Mouse (Mus musculus): Measurements from ENCODE around the gene Lamb1. TPM values are rescaled to one million over a fixed set of nuclear protein-coding genes. Genes with fewer than 3 reads are reported as not detected.
A peak's percentile ranks its signal among the peaks of the same experiment; 100 is the strongest.

The Lamb1 gene
- polyA plus RNA-seq, 1 experiment from 2014 or later: 61.9 TPM

DNA sequence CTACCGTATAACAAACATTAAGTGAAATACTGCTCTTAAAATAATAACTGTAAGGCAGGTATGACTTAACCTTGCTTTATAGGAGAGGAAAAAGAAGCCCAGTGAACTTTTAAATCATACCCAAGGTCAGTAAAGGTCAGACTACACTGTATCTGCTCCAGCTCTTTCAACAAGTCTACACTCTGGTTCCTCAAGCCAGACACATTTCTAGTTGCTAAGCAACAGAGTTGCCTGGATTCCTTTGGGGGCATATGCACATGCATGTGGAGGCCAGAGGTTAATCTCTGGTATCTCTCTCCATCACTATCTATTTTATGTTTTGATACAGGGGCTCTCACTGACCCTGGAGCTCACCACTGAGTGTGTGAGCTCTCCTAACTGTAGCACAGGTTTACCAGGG lies 104.1 kb downstream of the Lamb1 start:
- no peaks in the 10 kb centered on the region for H3K36me3 ChIP-seq
- no peak overlapping the region for H3K27ac ChIP-seq
- H3K9me3 ChIP-seq: no peaks in the 10 kb centered on the region
- H3K4me2 ChIP-seq: no peak overlapping the region
- H3K9ac ChIP-seq: no peak overlapping the region
- 91% methylated on average over 1 of the region's 1 CpGs for WGBS
- H3K27me3 ChIP-seq: no peaks in the 10 kb centered on the region
- no peaks in the 10 kb centered on the region for H3K4me1 ChIP-seq
- ATAC-seq (ENCODE audit: insufficient number of reproducible peaks, insufficient read depth, low FRiP score, low TSS enrichment, low read depth): no peak
- no peak overlapping the region for H3K4me3 ChIP-seq

- Histone ChIP-seq H3K36me3 (no peaks in the 10 kb centered on the region), H3K4me3 (no peak overlapping the region), H3K4me2 (no peak overlapping the region), H3K9ac (no peak overlapping the region), H3K27me3 (no peaks in the 10 kb centered on the region), H3K27ac (no peak overlapping the region), H3K4me1 (0 out of 2 replicates have a peak, but pooled peaks cover 1% of the 10 kb centered on the region), H3K9me3 (no peaks in the 10 kb centered on the region)
- no peak for ATAC-seq (ENCODE audit: insufficient number of reproducible peaks, insufficient read depth, low FRiP score, low TSS enrichment, low read depth)
- WGBS: 83% methylated on average over 7 of the region's 7 CpGs
Measured at GRCm38 (mm10) chr12:31369656-31370055, 104.6 kb downstream of the Lamb1 start.

- Histone ChIP-seq H3K4me1 (peaks cover 18% of the 10 kb centered on the region), H3K4me2 (peak overlapping the region; percentile 39), H3K27me3 (no peaks in the 10 kb centered on the region), H3K27ac (no peak overlapping the region), H3K36me3 (no peaks in the 10 kb centered on the region), H3K4me3 (no peak overlapping the region), H3K9ac (no peak overlapping the region), H3K9me3 (no peaks in the 10 kb centered on the region)
- ATAC-seq (ENCODE audit: insufficient number of reproducible peaks, insufficient read depth, low FRiP score, low TSS enrichment, low read depth): no peak
- 34% methylated on average over 9 of the region's 9 CpGs for WGBS
Measured at GRCm38 (mm10) chr12:31374603-31375282, 109.7 kb downstream of the Lamb1 start.

GRCm38 (mm10) chr12:31375283-31375615 lies 110.2 kb downstream of the Lamb1 start:
- ATAC-seq (ENCODE audit: insufficient number of reproducible peaks, insufficient read depth, low FRiP score, low TSS enrichment, low read depth): no peak
- Histone ChIP-seq H3K27ac (no peak overlapping the region), H3K9me3 (no peaks in the 10 kb centered on the region), H3K4me3 (no peak overlapping the region), H3K36me3 (no peaks in the 10 kb centered on the region), H3K27me3 (no peaks in the 10 kb centered on the region), H3K4me2 (no peak overlapping the region), H3K9ac (no peak overlapping the region), H3K4me1 (peaks cover 18% of the 10 kb centered on the region)
- WGBS: 42% methylated on average over 4 of the region's 4 CpGs

DNA sequence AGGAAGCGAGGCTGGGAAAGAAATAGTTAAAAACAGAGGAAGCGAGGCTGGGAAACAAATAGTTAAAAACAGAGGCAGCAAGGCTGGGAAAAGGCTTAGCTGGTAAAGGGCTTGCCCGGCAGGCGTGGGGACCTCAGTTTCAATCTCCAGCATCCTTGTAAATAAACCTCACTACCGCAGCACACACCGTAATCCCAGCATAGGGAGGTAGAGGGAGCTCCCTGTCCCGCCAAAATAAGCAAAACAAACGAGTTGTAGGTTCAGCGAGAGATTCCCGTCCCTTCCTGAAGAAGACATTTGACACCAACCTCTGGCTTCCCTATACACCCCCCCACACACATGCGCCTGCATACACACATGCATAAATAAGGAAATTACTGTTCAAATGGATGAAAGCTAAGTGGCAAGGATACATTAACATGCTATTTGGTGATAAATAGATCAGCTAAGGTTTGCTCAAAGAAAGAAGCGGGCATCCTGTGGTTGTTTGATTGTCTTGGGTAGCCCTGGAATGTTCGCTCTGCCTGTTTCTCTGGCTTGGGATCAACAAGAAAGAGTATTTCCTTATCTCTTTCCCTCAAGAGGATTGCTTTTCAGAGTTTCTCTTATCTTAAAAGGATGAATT lies 111.4 kb downstream of the Lamb1 start:
- Histone ChIP-seq H3K9me3 (no peaks in the 10 kb centered on the region), H3K27ac (no peak overlapping the region), H3K9ac (peak overlapping the region; percentile 49), H3K36me3 (no peaks in the 10 kb centered on the region), H3K4me1 (peaks cover 18% of the 10 kb centered on the region), H3K4me3 (peak overlapping the region; percentile 33), H3K27me3 (no peaks in the 10 kb centered on the region), H3K4me2 (peak overlapping the region; percentile 58)
- 6% methylated on average over 13 of the region's 13 CpGs for WGBS
- ATAC-seq (ENCODE audit: insufficient number of reproducible peaks, insufficient read depth, low FRiP score, low TSS enrichment, low read depth): no peak

GRCm38 (mm10) chr12:31377241-31377640 lies 112.2 kb downstream of the Lamb1 start:
- 0 out of 2 replicates have a peak overlapping the region, but pooled peaks have one; percentile 58 for H3K4me2 ChIP-seq
- ATAC-seq (ENCODE audit: insufficient number of reproducible peaks, insufficient read depth, low FRiP score, low TSS enrichment, low read depth): no peak
- no peaks in the 10 kb centered on the region for H3K9me3 ChIP-seq
- no peak overlapping the region for H3K27ac ChIP-seq
- H3K4me3 ChIP-seq: no peak overlapping the region
- H3K27me3 ChIP-seq: no peaks in the 10 kb centered on the region
- H3K4me1 ChIP-seq: peaks cover 18% of the 10 kb centered on the region
- H3K9ac ChIP-seq: no peak overlapping the region
- H3K36me3 ChIP-seq: no peaks in the 10 kb centered on the region
- 79% methylated on average over 11 of the region's 11 CpGs for WGBS

Other genes starting within 250 kb of the Lamb1 start
- gene Fam110c, start 191.4 kb upstream of the Lamb1 start, polyA plus RNA-seq (2015; fragmentation: Nextera tagmentation; extraction: Ambion mirVana): 0.34 and 0.76 TPM in 2 replicates
- gene Gm6993, start 24.5 kb upstream of the Lamb1 start, polyA plus RNA-seq (2015; fragmentation: Nextera tagmentation; extraction: Ambion mirVana): not detected in 2 replicates
- gene Dld, start 86.2 kb downstream of the Lamb1 start, polyA plus RNA-seq (2015; fragmentation: Nextera tagmentation; extraction: Ambion mirVana): 138 and 142 TPM in 2 replicates
- gene Slc26a3, start 125.6 kb downstream of the Lamb1 start, polyA plus RNA-seq (2015; fragmentation: Nextera tagmentation; extraction: Ambion mirVana): not detected in 2 replicates
- gene Cbll1, start 234.4 kb downstream of the Lamb1 start, polyA plus RNA-seq (2015; fragmentation: Nextera tagmentation; extraction: Ambion mirVana): 15.1 and 16.5 TPM in 2 replicates

Measured in embryonic facial prominence, embryonic 13.5 days (tissue).